Mouse (Mus musculus): ENCODE results near the gene Rfpl4. TPM values are rescaled to one million over a fixed set of nuclear protein-coding genes. Genes with fewer than 3 reads are reported as not detected.
A peak's percentile ranks its signal among the peaks of the same experiment; 100 is the strongest.
"Not testable (repeated sequence)": the region's sequence is repeated elsewhere in the genome, so short reads cannot be mapped to it uniquely, and the experiment has no call there.

The Rfpl4 gene
- polyA plus RNA-seq, 1 experiment: not detected

DNA sequence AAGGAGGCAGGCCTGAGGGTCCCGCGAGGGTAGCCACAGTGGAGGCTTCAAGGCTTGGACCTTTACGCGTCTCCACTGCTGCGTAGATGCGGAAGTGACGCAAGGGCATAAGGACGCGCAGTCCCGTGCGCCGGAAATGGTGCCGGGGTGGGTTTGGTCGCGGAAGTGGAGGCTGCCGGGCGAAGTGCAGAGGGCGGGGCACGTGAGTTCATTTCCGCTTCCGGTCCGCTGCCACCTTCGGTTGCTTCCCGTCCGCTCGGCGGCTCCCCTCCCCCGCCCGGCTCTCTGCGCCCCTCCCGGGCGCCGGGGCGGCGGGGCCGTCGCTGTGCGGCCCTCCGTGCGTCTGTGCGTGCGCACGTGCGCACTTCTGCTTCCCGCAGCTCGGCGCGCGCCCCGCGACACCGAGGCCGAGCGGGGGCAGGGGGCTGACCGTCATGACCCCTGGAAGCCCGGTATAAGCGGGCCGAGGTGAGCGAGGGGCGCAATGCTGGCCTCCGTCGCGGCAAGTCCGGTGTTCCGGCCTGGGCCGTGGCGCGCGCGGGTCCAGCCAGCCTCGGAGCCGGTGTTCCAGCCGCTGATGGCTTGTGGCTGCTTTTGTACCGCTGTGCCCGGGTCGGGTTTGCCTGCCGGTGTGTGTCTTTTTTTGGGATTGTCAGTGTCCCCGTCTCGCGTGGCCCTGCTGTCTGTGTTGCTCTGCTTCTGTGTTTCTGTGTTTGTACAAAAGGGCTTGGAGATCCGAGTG lies 36.6 kb downstream of the Rfpl4 start, which contains the start of gene Epn1:
Gene Epn1, plus strand, starts transcription at position 226 of the 742 bp plus-strand sequence.
- Histone ChIP-seq H3K4me3 (replicated peaks; ENCODE audit: insufficient read depth, low read depth, low read length) (peak within 1 kb of the TSS; percentile 82), H3K27ac (ENCODE audit: insufficient read depth, low read length) (peak within 1 kb of the TSS; percentile 77), H3K27me3 (ENCODE audit: control insufficient read depth, insufficient read depth, low read length) (no peaks in the 10 kb centered on the region), H3K4me1 (ENCODE audit: control insufficient read depth, insufficient read depth, low read length) (no peaks in the 10 kb centered on the region; the same call in 1 of the 2 replicates)
- DNase-seq: peak; percentile 97
- TF ChIP-seq POLR2A (IDR thresholded peaks at IDR 0.05; ENCODE audit: borderline replicate concordance, insufficient read depth, low read length) (peak; percentile 74), CTCF (IDR thresholded peaks at IDR 0.05; ENCODE audit: borderline replicate concordance, insufficient read depth, low read depth, low read length) (no peak)
- WGBS: under 1% methylated on average over 81 of the region's 81 CpGs

DNA sequence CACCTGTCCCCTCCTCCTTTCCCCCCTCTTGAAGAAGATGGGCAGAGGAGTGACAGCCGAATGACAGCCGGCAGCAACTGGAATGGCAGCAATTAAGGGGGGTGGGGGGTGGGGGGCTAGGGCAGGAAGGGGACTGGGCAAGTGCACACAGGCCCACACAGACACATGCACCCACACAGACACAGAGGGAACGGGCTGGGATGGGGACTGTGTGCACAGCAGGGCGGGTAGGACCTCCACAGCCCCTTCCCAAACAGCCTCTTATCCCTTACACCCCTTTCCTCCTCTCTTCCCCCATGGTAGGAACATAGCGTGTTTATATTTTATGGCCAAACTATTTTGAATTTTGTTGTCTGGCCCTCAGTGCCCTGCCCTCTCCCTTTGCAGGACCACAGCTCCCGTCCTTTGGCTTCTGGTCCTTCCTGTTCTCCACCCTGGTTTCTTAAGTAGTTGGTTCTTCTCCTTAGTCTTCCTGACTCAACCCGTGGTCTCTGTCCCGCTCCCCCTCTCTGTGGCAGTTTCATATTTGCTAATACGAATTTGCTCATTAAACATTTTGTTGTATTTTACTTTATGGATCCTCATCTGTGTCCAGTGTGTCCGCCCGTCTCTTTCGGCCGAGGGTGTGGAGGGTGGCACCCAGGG lies 37.3 kb downstream of the Rfpl4 start:
- H3K27me3 ChIP-seq (ENCODE audit: control insufficient read depth, insufficient read depth, low read length); DNase-seq; H3K4me1 ChIP-seq (ENCODE audit: control insufficient read depth, insufficient read depth, low read length): not testable (repeated sequence)
- H3K4me3 ChIP-seq (replicated peaks; ENCODE audit: insufficient read depth, low read depth, low read length): peak overlapping the region; percentile 82
- H3K27ac ChIP-seq (ENCODE audit: insufficient read depth, low read length): peak overlapping the region; percentile 36; the same call in 1 of the 2 replicates
- 39% methylated on average over 11 of the region's 13 CpGs for WGBS

DNA sequence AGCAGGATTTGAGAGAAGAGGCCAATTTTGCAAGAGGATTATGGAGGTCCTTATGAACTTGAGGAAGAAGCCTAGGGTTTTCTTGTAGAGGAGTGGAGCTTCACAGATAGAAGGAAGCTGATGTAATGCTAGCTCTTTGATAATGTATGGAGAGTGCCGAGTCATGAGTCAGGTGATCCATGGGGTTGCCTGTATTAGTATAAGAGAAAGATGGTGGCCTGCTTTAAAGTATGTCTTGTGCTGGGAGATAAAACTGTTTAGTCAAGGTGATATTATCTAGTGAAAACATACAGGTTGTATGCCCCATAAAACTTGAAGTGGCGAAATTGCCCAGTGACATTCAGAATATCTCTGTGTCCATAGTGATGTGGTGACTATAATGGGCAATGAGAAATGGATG lies 39.8 kb downstream of the Rfpl4 start:
- TF ChIP-seq POLR2A (IDR thresholded peaks at IDR 0.05; ENCODE audit: borderline replicate concordance, insufficient read depth, low read length): no peak
- TF ChIP-seq CTCF (IDR thresholded peaks at IDR 0.05; ENCODE audit: borderline replicate concordance, insufficient read depth, low read depth, low read length): no peak
- no peak for DNase-seq
- H3K27me3 ChIP-seq (ENCODE audit: control insufficient read depth, insufficient read depth, low read length): no peaks in the 10 kb centered on the region
- no peak overlapping the region for H3K27ac ChIP-seq (ENCODE audit: insufficient read depth, low read length)
- WGBS: 92% methylated on average over 2 of the region's 2 CpGs
- H3K4me3 ChIP-seq (replicated peaks; ENCODE audit: insufficient read depth, low read depth, low read length): no peak overlapping the region
- 0 out of 2 replicates have a peak, but pooled peaks cover 2% of the 10 kb centered on the region for H3K4me1 ChIP-seq (ENCODE audit: control insufficient read depth, insufficient read depth, low read length)

DNA sequence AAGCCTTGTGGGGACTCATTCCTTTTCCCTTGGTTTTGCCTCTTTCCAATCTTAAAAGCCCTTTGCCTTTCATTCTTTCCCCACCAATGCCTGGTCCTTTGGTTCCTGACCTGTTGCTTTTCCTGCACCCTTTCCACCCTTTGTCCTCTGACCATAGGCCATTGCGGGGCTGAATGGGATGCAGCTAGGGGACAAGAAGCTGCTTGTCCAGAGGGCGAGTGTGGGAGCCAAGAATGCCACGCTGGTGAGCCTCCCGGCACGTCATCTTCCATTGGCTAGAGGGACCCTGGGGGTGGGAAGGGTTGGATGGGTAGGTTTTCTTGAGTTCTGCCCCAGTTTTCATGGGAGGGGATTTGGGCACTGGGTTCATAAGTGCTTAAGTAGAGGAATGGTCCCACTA lies 41.8 kb downstream of the Rfpl4 start:
- H3K4me1 ChIP-seq (ENCODE audit: control insufficient read depth, insufficient read depth, low read length): peaks cover 8% of the 10 kb centered on the region
- H3K27ac ChIP-seq (ENCODE audit: insufficient read depth, low read length): no peak overlapping the region
- no peaks in the 10 kb centered on the region for H3K27me3 ChIP-seq (ENCODE audit: control insufficient read depth, insufficient read depth, low read length)
- no peak for DNase-seq
- 85% methylated on average over 5 of the region's 5 CpGs for WGBS
- TF ChIP-seq POLR2A (IDR thresholded peaks at IDR 0.05; ENCODE audit: borderline replicate concordance, insufficient read depth, low read length): no peak
- no peak for TF ChIP-seq CTCF (IDR thresholded peaks at IDR 0.05; ENCODE audit: borderline replicate concordance, insufficient read depth, low read depth, low read length)
- no peak overlapping the region for H3K4me3 ChIP-seq (replicated peaks; ENCODE audit: insufficient read depth, low read depth, low read length)

DNA sequence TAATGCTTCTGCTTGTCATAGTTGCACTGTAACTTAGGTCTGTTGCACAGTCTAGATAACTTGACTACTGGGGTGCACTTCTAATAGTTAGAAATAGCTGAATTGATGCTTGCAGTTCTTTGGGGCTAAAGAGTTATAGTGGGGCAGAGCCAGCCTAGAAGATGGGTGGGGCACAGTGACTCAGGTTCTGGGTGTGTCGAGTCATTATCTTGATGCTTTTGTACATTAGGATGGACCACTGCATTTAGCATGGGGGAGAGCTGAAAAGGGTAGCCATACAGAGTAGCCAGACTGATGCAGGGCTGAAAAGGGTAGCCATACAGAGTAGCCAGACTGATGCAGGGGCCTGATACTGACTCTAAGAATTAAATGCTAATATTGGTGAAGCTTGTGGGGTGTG lies 43.2 kb downstream of the Rfpl4 start:
- Histone ChIP-seq H3K4me3 (replicated peaks; ENCODE audit: insufficient read depth, low read depth, low read length) (no peak overlapping the region), H3K27ac (ENCODE audit: insufficient read depth, low read length) (no peak overlapping the region), H3K4me1 (ENCODE audit: control insufficient read depth, insufficient read depth, low read length) (peaks cover 8% of the 10 kb centered on the region), H3K27me3 (ENCODE audit: control insufficient read depth, insufficient read depth, low read length) (no peaks in the 10 kb centered on the region)
- 78% methylated on average over 1 of the region's 1 CpGs for WGBS
- TF ChIP-seq CTCF (IDR thresholded peaks at IDR 0.05; ENCODE audit: borderline replicate concordance, insufficient read depth, low read depth, low read length) (no peak), POLR2A (IDR thresholded peaks at IDR 0.05; ENCODE audit: borderline replicate concordance, insufficient read depth, low read length) (no peak)
- no peak for DNase-seq

DNA sequence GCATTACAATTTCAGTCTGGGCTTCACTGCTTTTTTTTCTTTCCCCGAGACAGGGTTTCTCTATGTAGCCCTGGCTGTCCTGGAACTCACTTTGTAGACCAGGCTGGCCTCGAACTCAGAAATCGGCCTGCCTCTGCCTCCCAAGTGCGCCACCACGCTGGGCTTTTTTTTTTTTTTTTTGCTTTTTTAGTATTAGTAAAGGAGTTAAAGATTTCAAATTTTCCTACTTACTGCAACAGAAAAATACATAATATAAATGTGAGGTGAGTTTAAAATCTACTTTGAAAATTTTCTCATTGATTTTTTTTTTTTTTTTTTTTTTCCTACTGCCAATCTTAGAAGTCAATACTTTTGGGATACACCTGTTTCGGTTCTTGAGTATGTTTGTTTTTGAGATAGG lies 51.9 kb downstream of the Rfpl4 start:
- TF ChIP-seq CTCF (IDR thresholded peaks at IDR 0.05; ENCODE audit: borderline replicate concordance, insufficient read depth, low read depth, low read length) (no peak), POLR2A (IDR thresholded peaks at IDR 0.05; ENCODE audit: borderline replicate concordance, insufficient read depth, low read length) (no peak)
- Histone ChIP-seq H3K4me3 (replicated peaks; ENCODE audit: insufficient read depth, low read depth, low read length) (no peak overlapping the region), H3K27ac (ENCODE audit: insufficient read depth, low read length) (no peak overlapping the region), H3K4me1 (ENCODE audit: control insufficient read depth, insufficient read depth, low read length) (peaks cover 9% of the 10 kb centered on the region; the same call in 1 of the 2 replicates), H3K27me3 (ENCODE audit: control insufficient read depth, insufficient read depth, low read length) (no peaks in the 10 kb centered on the region)
- DNase-seq: no peak
- 94% methylated on average over 6 of the region's 6 CpGs for WGBS

DNA sequence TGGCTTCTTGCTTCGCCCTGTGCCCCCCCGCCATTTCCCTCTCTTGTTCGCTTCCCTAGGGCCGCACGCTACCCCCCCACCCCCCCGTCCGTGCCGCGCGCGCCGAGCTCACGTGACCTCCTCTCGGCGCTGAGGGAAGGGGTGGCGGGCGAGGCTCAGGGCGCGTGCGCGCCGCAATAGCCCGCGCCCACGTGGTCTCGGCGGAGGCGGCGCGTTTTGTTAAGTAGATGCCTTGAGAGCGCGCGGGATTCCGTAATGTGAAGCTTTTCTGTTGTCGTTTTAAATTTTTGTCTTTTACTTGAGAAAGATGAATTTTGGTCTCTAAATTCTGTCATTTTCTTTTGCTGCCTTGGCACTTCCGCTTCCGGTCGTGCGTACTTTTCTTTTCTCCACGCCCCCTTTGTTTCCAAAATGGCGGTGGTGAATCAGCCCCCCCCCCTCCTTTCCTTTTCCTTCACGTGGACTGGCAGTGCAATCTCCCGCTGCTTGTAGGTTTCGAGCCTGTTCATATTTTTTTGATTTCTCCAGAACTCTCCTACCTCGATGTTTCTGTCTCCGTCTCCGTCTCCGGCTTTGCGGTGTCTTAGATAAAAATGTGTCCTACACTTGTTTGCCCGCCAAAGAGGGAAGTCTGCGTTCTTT lies 54.3 kb downstream of the Rfpl4 start:
- Histone ChIP-seq H3K4me3 (replicated peaks; ENCODE audit: insufficient read depth, low read depth, low read length) (peak overlapping the region; percentile 90), H3K4me1 (ENCODE audit: control insufficient read depth, insufficient read depth, low read length) (peaks cover 17% of the 10 kb centered on the region), H3K27me3 (ENCODE audit: control insufficient read depth, insufficient read depth, low read length) (no peaks in the 10 kb centered on the region), H3K27ac (ENCODE audit: insufficient read depth, low read length) (peak overlapping the region; percentile 82)
- WGBS: under 1% methylated on average over 51 of the region's 51 CpGs
- TF ChIP-seq POLR2A (IDR thresholded peaks at IDR 0.05; ENCODE audit: borderline replicate concordance, insufficient read depth, low read length) (no peak), CTCF (IDR thresholded peaks at IDR 0.05; ENCODE audit: borderline replicate concordance, insufficient read depth, low read depth, low read length) (no peak)
- no peak for DNase-seq

Measured in cerebellum, adult 2 months (tissue).